Mouse (Mus musculus) lung, embryonic 16.5 days (tissue): ENCODE data around the gene Dcaf10. TPM values are rescaled to one million over a fixed set of nuclear protein-coding genes. Genes with fewer than 3 reads are reported as not detected.
"Not testable (repeated sequence)": the region's sequence is repeated elsewhere in the genome, so short reads cannot be mapped to it uniquely, and the experiment has no call there.

Experiments used
- ATAC-seq: fragments of 200-750 bp; cut with Nextera tagmentation; 2 replicates; pipeline ENCODE4 v1.8.0; 2017; ENCODE audit warnings: low read depth, mild to moderate bottlenecking, moderate library complexity
- H3K27ac ChIP-seq: fragments of 300-500 bp; sonication (generic); 2 replicates; pipeline ENCODE4 v1.5.1; 2014; ENCODE audit warnings: mild to moderate bottlenecking, control low read depth, low read length
- H3K27me3 ChIP-seq: fragments of 300-500 bp; sonication (generic); 2 replicates; pipeline ENCODE4 v1.6.1; 2014; ENCODE audit warnings: low read depth, low read length, mixed read lengths; ENCODE audit not compliant: control insufficient read depth, insufficient read depth
- H3K36me3 ChIP-seq: fragments of 300-500 bp; sonication (generic); 2 replicates; pipeline ENCODE4 v1.6.1; 2014; ENCODE audit warnings: low read length; ENCODE audit not compliant: control insufficient read depth, insufficient read depth
- H3K4me1 ChIP-seq: fragments of 300-500 bp; sonication (generic); replicated peaks from 2 replicates; pipeline ENCODE4 v1.6.1; 2014; ENCODE audit warnings: low read length, mixed read lengths; ENCODE audit not compliant: control insufficient read depth, insufficient read depth
- H3K4me2 ChIP-seq: fragments of 300-500 bp; sonication (generic); 2 replicates; pipeline ENCODE4 v1.6.1; 2014; ENCODE audit warnings: low read depth, low read length, control low read depth
- H3K4me3 ChIP-seq: fragments of 300-500 bp; sonication (generic); 2 replicates; pipeline ENCODE4 v1.5.1; 2014; ENCODE audit warnings: mild to moderate bottlenecking, low read length, control low read depth
- H3K9ac ChIP-seq: fragments of 300-500 bp; sonication (generic); 2 replicates; pipeline ENCODE4 v1.6.1; 2014; ENCODE audit warnings: low read length, control low read depth
- H3K9me3 ChIP-seq: fragments of 300-500 bp; sonication (generic); 2 replicates; pipeline ENCODE4 v1.6.1; 2016; ENCODE audit warnings: low read length; ENCODE audit not compliant: control insufficient read depth
- WGBS: fragments of 180-500 bp; shearing (Covaris S2); extraction: QIAGEN DNeasy Blood & Tissue Kit; methylation state at CpG from one replicate; pipeline ENCODE4 v1.1.7; 2014; 5-methylcytosine and 5-hydroxymethylcytosine counted together
- polyA plus RNA-seq: library from polyadenylated mRNA; unstranded; fragments of >200 nt; fragmentation: Nextera tagmentation; extraction: Ambion mirVana; gene quantifications from 2 replicates; pipeline ENCODE4 v1.2.1, GENCODE M21; 2015

The Dcaf10 gene
- polyA plus RNA-seq, 1 experiment from 2014 or later, result 9.7 TPM

DNA sequence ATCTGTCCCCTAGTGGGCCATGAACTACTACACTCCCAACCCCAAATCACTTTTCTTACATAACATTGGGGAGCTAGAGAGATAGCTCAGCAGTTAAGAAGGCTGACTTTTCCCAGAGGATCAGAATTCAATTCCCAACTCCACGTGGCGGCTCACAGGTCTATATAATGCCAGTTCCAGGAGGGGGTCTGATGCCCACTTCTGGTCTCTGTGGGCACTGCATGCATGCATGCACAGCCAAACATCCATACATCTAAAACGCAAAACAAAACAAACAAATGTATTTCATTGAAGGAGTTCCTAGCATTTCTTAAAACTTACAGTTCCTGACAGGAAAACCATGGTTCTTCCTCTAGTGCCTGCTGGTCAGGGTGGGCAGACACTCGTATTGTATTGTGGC is 50.2 kb downstream of the Dcaf10 start:
- H3K9me3 ChIP-seq, result no peaks in the 10 kb centered on the region
- ATAC-seq, result no peak
- no peaks in the 10 kb centered on the region for H3K4me1 ChIP-seq
- no peak overlapping the region for H3K4me2 ChIP-seq
- no peak overlapping the region for H3K27ac ChIP-seq
- no peak overlapping the region for H3K9ac ChIP-seq
- no peaks in the 10 kb centered on the region; the same call in 1 of the 2 replicates for H3K36me3 ChIP-seq
- no peak overlapping the region for H3K4me3 ChIP-seq
- H3K27me3 ChIP-seq, result no peaks in the 10 kb centered on the region
- 69% methylated on average over 4 of the region's 4 CpGs for WGBS

DNA sequence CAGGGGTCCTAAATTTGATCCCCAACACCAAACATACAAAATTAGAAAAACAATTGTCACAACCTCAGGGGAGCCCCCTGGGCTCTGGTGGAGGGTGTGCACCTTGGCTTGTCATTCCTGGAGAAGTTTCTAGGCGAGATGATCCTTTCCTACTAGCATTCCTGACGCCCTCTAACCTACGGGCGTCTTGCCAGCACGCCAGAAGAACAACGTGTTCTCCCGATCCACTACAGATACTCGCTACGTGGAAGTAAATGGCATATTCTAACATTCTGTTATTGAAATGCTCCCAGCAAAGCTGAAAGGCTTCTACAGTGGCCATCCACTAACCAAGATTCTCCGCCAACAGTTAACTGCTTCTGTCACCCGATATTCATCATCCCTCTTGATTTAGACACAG is 50.7 kb downstream of the Dcaf10 start:
- WGBS, result 39% methylated on average over 11 of the region's 11 CpGs
- Histone ChIP-seq H3K36me3 (no peaks in the 10 kb centered on the region; the same call in 1 of the 2 replicates), H3K9me3 (no peaks in the 10 kb centered on the region), H3K27ac (no peak overlapping the region), H3K4me2 (0 out of 2 replicates have a peak overlapping the region, but pooled peaks have one; percentile 7), H3K9ac (no peak overlapping the region), H3K4me3 (no peak overlapping the region), H3K27me3 (no peaks in the 10 kb centered on the region), H3K4me1 (no peaks in the 10 kb centered on the region)
- no peak for ATAC-seq

DNA sequence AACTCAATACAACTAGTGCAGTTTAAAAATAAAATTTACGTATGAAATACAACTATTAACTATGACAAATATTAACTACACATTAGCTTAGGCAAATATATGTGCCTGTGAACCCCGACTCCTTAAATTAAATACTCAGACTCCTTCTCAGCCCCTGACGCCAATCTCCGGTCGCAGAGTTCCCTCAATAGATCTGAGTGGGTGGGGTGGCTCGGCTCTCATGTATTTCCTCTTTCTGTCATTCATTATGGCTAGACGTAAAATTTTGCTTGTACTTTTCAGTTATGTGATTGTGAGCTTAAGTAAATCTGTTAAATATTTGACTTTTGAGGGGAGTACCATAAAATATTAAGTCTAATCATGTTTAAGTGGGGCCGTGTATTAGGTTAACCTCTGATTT is 51.1 kb downstream of the Dcaf10 start:
- WGBS, result 49% methylated on average over 8 of the region's 8 CpGs
- Histone ChIP-seq H3K4me3 (no peak overlapping the region), H3K36me3 (peaks cover 4% of the 10 kb centered on the region; the same call in 1 of the 2 replicates), H3K4me2 (0 out of 2 replicates have a peak overlapping the region, but pooled peaks have one; percentile 7), H3K27me3 (no peaks in the 10 kb centered on the region), H3K9me3 (no peaks in the 10 kb centered on the region), H3K9ac (no peak overlapping the region), H3K27ac (no peak overlapping the region), H3K4me1 (no peaks in the 10 kb centered on the region)
- no peak for ATAC-seq

DNA sequence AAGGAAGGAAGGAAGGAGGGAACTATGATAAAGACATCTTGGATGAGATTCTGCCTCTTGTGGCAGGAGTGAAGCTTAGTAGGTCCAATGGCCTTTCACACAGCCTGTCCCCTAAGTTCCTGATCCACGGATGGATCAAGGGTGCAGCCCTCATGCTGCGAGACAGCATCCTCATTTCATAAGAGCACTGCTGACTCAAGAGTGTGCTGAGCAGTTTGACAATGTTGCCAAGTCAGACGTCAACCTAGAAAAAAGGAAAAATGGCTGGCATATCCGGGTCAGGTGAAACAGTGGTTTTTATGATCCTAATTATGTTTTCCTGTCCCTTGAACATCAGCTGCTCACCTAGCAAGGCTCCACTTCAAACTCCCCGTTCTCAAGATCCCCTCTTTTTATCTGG is 51.8 kb downstream of the Dcaf10 start:
- 72% methylated on average over 5 of the region's 5 CpGs for WGBS
- no peaks in the 10 kb centered on the region for H3K27me3 ChIP-seq
- ATAC-seq, result no peak

DNA sequence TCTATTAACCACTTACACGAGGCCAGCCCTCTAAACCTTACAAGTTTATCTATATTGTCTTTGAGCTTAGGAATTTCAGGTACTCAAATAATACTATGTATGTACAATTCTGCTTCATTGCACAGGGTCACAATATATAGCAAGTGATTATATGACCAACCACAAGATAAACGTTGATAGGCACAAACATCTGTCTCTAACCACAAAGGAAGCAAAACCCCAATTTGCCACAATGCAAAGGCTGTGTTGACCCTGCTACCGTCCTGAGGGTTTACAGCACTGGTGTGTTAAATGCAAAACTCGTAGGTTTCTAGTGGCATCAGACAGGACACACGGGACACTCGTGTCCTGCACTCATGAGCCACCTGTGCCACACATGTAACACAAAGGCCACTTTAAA is 54.3 kb downstream of the Dcaf10 start:
- not testable (repeated sequence) for H3K27ac ChIP-seq, H3K4me2 ChIP-seq, ATAC-seq, H3K4me3 ChIP-seq, H3K4me1 ChIP-seq, H3K9ac ChIP-seq, H3K27me3 ChIP-seq, H3K9me3 ChIP-seq
- 71% methylated on average over 6 of the region's 6 CpGs for WGBS
- peaks cover 17% of the 10 kb centered on the region for H3K36me3 ChIP-seq

More for the DNA sequence above, 51.8 kb downstream of the Dcaf10 start:
- Histone ChIP-seq H3K4me2 (no peak overlapping the region), H3K36me3 (peaks cover 6% of the 10 kb centered on the region; the same call in 1 of the 2 replicates), H3K4me3 (no peak overlapping the region), H3K27ac (no peak overlapping the region), H3K9ac (no peak overlapping the region), H3K9me3 (no peaks in the 10 kb centered on the region), H3K4me1 (no peaks in the 10 kb centered on the region)

DNA sequence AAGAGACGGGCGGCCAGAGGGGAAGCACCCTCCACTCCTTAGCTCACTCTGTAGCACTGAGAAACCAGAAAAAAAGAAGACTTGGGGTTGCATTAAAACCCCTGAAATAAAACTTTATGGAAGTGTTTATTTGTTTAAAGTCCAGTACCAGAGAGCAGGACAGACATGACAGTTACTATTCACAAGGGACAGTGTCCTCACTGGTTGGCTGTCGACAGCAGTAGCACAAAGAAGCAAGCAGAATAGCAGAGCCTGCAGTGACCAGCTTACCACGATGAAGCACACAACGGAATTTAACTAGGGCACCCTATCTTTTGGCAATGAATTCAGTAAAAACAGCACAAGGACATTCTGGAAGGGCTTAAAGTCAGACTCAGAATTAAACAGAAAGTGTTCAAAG is 56.4 kb downstream of the Dcaf10 start:
- H3K9me3 ChIP-seq, H3K9ac ChIP-seq, H3K4me2 ChIP-seq, ATAC-seq, H3K27ac ChIP-seq, H3K27me3 ChIP-seq, H3K4me3 ChIP-seq, H3K4me1 ChIP-seq: not testable (repeated sequence)
- WGBS, result 82% methylated on average over 5 of the region's 5 CpGs
- H3K36me3 ChIP-seq, result peaks cover 24% of the 10 kb centered on the region

DNA sequence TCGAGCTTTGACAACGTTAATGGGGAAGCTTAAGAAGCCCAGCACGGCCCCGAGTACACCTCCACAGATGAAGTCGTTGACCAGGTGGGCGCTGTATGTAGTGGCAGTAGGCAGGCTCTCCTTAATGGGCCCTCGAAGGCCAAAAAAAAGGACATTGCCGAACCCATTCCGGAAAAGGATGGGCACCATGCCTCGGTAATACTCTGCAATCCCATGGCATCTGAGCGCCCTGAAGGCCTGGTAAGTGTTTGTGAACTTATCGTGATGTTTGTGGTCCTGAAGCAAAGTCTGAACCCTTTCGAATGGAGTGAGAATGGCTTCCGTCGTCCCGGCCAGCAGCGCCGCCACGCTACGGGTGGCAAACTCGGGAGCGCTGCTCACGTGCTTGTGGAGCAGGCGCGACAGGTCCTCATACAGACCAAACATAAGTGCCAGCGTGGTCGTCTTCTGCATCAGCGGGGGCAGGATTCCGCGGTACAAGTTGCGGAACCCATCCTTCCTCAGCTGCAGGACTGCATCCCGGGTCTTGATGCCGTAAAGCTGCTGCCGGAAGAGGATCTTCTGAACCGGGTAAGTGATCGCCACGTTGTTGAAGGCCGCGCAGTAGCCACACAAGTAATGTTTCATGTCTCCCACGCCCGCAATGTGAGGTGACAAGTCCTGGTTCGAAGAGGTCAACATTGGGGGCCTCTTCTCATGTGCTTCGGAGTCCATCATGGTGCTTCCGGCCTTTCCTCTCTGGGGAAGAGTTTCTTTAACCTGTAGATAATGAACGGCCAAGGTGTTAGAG is 57.7 kb downstream of the Dcaf10 start:
- H3K4me1 ChIP-seq, result peaks cover 12% of the 10 kb centered on the region
- no peak overlapping the region for H3K27ac ChIP-seq
- H3K9ac ChIP-seq, result no peak overlapping the region
- no peak overlapping the region for H3K4me2 ChIP-seq
- ATAC-seq, result no peak
- H3K36me3 ChIP-seq, result peaks cover 30% of the 10 kb centered on the region
- WGBS, result 90% methylated on average over 45 of the region's 45 CpGs
- no peak overlapping the region for H3K4me3 ChIP-seq
- H3K9me3 ChIP-seq, result no peaks in the 10 kb centered on the region
- no peaks in the 10 kb centered on the region for H3K27me3 ChIP-seq

DNA sequence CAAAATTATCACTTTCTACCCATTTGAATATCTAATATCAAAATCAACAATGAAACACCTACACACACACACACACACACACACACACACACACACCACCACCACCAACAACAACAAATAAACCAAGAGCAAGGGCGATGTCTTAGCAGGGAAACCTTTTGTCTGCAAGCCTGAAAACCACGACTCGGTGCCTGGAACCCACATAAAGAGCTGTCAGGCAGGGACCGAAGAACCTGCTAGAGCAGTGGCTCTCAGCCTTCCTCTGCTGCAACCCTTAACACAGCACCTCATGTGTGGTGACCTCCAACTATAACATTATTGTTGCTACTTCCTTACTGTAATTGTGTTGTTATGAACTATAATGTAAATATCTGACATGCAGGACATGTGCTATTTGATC is 60.4 kb downstream of the Dcaf10 start:
- Histone ChIP-seq H3K4me3 (no peak overlapping the region), H3K27me3 (no peaks in the 10 kb centered on the region), H3K36me3 (peaks cover 30% of the 10 kb centered on the region), H3K9ac (no peak overlapping the region), H3K4me1 (peaks cover 21% of the 10 kb centered on the region), H3K27ac (no peak overlapping the region), H3K4me2 (no peak overlapping the region), H3K9me3 (no peaks in the 10 kb centered on the region)
- 74% methylated on average over 4 of the region's 4 CpGs for WGBS
- no peak for ATAC-seq

DNA sequence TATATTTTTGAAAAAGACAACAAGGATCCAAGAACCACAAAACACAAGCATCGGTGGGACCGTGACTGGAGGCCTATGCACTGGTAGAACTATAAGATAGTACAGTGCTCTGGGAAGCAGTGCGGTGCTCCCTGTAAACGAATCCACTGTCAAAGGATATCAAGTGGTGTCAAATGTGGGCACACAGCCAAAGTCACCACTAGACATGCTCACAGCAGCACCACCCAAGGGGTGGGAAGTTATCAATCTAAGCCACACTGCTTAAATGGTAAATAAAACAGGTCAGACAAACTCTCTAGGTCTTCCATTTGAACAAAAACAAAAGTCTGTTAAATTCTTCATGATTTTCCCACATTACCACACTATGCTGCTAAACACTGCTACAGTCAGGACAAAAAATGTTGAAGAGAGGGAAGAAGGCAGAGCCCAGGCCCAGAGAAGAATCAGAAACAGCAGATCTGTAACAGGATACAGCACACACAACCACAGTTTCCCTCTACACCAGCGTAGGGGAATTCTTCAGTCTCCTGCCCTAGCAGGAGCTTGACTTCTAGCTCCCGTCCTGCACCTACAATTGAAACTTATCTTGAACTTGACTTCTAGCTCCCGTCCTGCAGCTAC is 61.1 kb downstream of the Dcaf10 start:
- H3K36me3 ChIP-seq, result peaks cover 27% of the 10 kb centered on the region
- peak overlapping the region; percentile 58 for H3K27ac ChIP-seq
- peak; percentile 60 for ATAC-seq
- peaks cover 25% of the 10 kb centered on the region for H3K4me1 ChIP-seq
- H3K9me3 ChIP-seq, result no peaks in the 10 kb centered on the region
- no peak overlapping the region for H3K4me3 ChIP-seq
- H3K4me2 ChIP-seq, result no peak overlapping the region
- no peaks in the 10 kb centered on the region for H3K27me3 ChIP-seq
- H3K9ac ChIP-seq, result no peak overlapping the region
- 54% methylated on average over 7 of the region's 7 CpGs for WGBS
